Mouse (Mus musculus) G1E (cell line): ENCODE results near the gene Ddx54. TPM values are rescaled to one million over a fixed set of nuclear protein-coding genes. Genes with fewer than 3 reads are reported as not detected.

ENCODE experiments used
- ATAC-seq: 2 replicates; pipeline ENCODE4 v1.8.0; 2016; ENCODE audit warnings: mild to moderate bottlenecking; ENCODE audit not compliant: insufficient number of reproducible peaks, poor library complexity, low FRiP score, severe bottlenecking; ENCODE audit errors: extremely low read depth
- DNase-seq: peaks from one replicate; pipeline ENCODE4 v3.0.0; 2012; ENCODE audit warnings: low spot score
- H3K27me3 ChIP-seq: 2 replicates; pipeline ENCODE4 v1.6.1; 2012; ENCODE audit warnings: mild to moderate bottlenecking, low read length, inconsistent platforms; ENCODE audit not compliant: insufficient read depth
- H3K36me3 ChIP-seq: replicated peaks from 2 replicates; pipeline ENCODE3; 2012; ENCODE audit warnings: mild to moderate bottlenecking, inconsistent platforms
- H3K4me1 ChIP-seq: 2 replicates; pipeline ENCODE4 v1.6.1; 2012; ENCODE audit warnings: low read depth, low read length, inconsistent platforms, mixed read lengths; ENCODE audit not compliant: insufficient read depth
- H3K4me3 ChIP-seq: 2 replicates; pipeline ENCODE4 v1.5.1; 2012; ENCODE audit warnings: low read depth, mild to moderate bottlenecking, inconsistent platforms, low read length, moderate library complexity, mixed read lengths
- H3K9me3 ChIP-seq: replicated peaks from 2 replicates; pipeline ENCODE4 v1.6.1; 2012; ENCODE audit warnings: inconsistent platforms
- CTCF ChIP-seq: IDR thresholded peaks from 2 replicates; pipeline ENCODE4 v1.5.1; 2012; ENCODE audit warnings: low read depth, low read length, inconsistent platforms, mixed read lengths
- GATA1 ChIP-seq: IDR thresholded peaks from 2 replicates; pipeline ENCODE4 v1.6.1; 2012; ENCODE audit warnings: borderline replicate concordance, low read length, inconsistent platforms, mixed read lengths
- GATA2 ChIP-seq: IDR thresholded peaks from 2 replicates; pipeline ENCODE4 v1.6.1; 2012; ENCODE audit warnings: low read depth, low read length, inconsistent platforms, borderline replicate concordance
- POLR2AphosphoS5 ChIP-seq: IDR thresholded peaks from 2 replicates; pipeline ENCODE4 v1.6.1; 2012; ENCODE audit warnings: low read depth, low read length, inconsistent platforms; ENCODE audit not compliant: insufficient replicate concordance
- TAL1 ChIP-seq: conservative IDR thresholded peaks from 2 replicates; pipeline ENCODE4 v1.6.1; 2012; ENCODE audit warnings: low read depth, low read length, inconsistent platforms, mixed read lengths
- polyA plus RNA-seq: library from polyadenylated mRNA; stranded (reverse); fragments of >175 nt; gene quantifications from 2 replicates; pipeline ENCODE4 v1.2.3, GENCODE M21; 2012
- total RNA-seq, 2 experiments: library from RNA; stranded (forward) in 1 of 2; stranded (reverse) in 1 of 2; fragments of 200-1000 nt in 1 of 2; fragments of >200 nt in 1 of 2; fragmentation: Nextera tagmentation in 1 of 2; gene quantifications; 2 replicates each; pipeline ENCODE4 v1.2.3; 2014 to 2017

Gene Ddx54
- total and polyA plus RNA-seq, 3 experiments: 24.3 to 103 (median 31.5) TPM

DNA sequence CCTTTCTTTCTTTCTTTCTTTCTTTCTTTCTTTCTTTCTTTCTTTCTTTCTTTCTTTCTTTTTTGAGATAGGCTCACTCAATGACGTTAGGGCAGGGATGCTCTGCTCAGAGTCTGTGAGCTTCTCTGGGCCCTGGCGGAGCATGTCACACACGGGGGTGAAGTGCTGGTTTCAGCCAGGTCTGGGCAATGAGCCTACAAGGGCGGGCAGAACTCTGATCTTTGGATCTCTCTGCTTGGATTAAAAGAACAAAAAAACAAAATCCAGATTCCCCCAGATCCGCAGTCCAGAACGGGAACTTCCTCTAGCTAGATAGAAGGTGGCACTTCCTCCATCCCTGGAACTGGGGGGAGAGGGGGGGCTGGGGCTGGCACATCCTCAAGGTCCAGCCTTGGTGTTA is 33.3 kb downstream of the Ddx54 start:
- H3K9me3 ChIP-seq: no peaks in the 10 kb centered on the region
- no peak overlapping the region for H3K4me3 ChIP-seq
- ATAC-seq (no peak), DNase-seq (no peak)
- H3K4me1 ChIP-seq: peaks cover 68% of the 10 kb centered on the region
- H3K36me3 ChIP-seq: no peaks in the 10 kb centered on the region
- no peak for TF ChIP-seq TAL1
- H3K27me3 ChIP-seq: peaks cover 38% of the 10 kb centered on the region

DNA sequence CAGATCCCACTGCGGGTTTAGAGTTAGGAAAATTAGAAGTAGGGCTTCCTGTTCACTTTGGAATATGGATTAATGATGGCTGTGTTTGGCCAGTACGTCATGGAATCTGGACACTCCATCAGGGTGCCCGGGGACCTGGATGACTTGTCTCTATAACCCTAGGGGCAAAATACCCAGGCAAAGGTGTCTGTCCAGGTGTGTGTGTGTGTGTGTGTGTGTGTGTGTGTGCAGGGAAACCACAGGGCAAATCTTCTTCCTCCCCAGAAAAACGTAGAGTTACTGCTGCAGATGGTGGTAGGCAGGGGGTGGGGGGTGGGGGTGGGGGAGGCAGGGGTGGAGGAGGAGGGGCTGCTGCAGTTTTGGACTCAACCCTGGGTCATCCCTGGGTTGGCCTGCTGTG is 34.8 kb downstream of the Ddx54 start:
- H3K4me3 ChIP-seq: peak overlapping the region; percentile 87; the same call in 1 of the 2 replicates
- TF ChIP-seq POLR2AphosphoS5 (no peak), GATA1 (no peak), GATA2 (no peak), TAL1 (no peak), CTCF (no peak)
- no peak for DNase-seq
- H3K4me1 ChIP-seq: peaks cover 81% of the 10 kb centered on the region
- no peaks in the 10 kb centered on the region for H3K9me3 ChIP-seq
- ATAC-seq: no peak
- peaks cover 1% of the 10 kb centered on the region for H3K36me3 ChIP-seq
- peaks cover 44% of the 10 kb centered on the region for H3K27me3 ChIP-seq

DNA sequence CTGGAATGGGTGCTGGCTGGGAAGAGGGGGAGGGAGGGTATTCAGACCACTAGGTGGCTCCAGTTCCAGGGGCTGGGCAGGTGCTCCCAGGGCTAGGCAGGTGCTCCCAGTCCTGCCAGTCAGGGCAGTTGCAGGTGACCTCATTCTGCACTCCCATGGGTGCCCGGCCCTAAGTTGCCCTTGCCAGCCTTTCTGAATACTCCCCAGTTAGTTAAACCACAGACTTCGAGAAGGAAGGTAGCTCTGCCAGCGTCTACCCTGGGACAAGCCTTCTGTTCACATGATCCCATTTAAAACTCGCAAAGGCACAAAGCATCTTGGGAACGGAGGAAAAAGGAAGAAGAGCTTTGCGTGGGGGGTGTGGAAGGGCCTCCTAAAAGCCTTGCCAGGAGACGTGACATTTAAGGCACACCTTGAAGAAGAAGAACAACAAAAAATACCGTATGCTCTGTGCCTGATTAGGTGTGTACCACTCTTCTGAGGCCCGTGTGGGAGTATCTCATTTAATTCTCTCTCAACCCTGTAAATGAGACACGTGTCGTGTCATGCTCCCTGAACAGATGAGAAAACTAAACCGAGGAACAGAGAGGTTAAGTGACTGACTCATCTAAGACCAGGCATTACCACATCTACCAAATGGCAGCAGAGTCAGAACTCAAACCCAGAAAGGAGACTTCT is 35.4 kb downstream of the Ddx54 start:
- peaks cover 82% of the 10 kb centered on the region for H3K4me1 ChIP-seq
- no peaks in the 10 kb centered on the region for H3K9me3 ChIP-seq
- peak overlapping the region; percentile 87; the same call in 1 of the 2 replicates for H3K4me3 ChIP-seq
- H3K36me3 ChIP-seq: peaks cover 7% of the 10 kb centered on the region
- TF ChIP-seq GATA2 (no peak), CTCF (no peak), POLR2AphosphoS5 (no peak)
- DNase-seq: no peak
- H3K27me3 ChIP-seq: peaks cover 45% of the 10 kb centered on the region
- 0 out of 2 replicates have a peak, but pooled peaks have one; percentile 10 for ATAC-seq

DNA sequence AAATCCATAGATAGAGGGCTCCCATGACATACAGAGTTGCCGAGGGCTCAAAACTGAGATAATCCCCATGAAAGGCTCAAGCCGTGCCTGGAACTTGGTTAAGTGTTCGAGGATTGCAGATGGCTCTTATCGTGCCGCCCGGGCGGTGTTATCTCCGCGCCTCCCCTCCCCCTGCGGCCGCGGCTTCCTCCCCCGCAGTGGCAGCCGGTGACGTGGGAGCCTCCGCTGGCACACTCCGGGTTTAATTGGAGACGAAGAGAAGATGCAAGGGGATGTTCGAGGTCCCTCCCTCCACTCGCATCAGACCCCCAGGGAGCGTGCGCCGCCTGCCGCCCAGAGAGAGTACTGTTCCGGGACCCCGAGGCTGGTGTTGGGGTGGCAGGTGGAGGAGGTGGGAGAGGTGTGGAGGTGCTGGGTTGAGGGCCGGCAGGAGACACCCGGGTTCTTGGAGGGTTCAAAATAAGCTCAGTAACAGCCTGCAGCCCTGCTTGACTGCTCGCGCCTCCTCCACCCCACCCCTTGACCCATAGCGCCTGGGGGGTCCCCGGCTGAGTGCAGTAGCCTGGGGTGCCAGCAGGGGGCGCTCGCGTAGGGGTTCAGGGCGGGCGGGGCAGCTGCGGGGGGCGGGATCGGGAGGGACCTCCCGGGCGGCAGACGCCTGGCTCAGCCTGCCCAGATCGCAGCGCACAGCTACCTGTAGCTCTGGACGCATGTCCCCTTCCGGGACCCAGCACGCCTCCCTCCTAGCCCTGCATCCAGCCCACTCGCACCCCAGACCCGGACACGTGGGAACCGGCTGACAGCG is 36.2 kb downstream of the Ddx54 start, which contains the start of gene Rasal1:
Gene Rasal1 (plus strand): TSS at position 244 of the 805 bp plus-strand sequence.
- DNase-seq (peak; percentile 97), ATAC-seq (peak; percentile 85)
- peak within 1 kb of the TSS; percentile 87 for H3K4me3 ChIP-seq
- H3K27me3 ChIP-seq: peaks cover 40% of the 10 kb centered on the region
- no peaks in the 10 kb centered on the region for H3K9me3 ChIP-seq
- peaks cover 15% of the 10 kb centered on the region for H3K36me3 ChIP-seq
- H3K4me1 ChIP-seq: peaks cover 79% of the 10 kb centered on the region
- peak; percentile 27; the same call in 1 of the 2 replicates for TF ChIP-seq GATA2
- no peak for TF ChIP-seq POLR2AphosphoS5
- peak; percentile 77 for TF ChIP-seq CTCF
- peak; percentile 84 for TF ChIP-seq TAL1

DNA sequence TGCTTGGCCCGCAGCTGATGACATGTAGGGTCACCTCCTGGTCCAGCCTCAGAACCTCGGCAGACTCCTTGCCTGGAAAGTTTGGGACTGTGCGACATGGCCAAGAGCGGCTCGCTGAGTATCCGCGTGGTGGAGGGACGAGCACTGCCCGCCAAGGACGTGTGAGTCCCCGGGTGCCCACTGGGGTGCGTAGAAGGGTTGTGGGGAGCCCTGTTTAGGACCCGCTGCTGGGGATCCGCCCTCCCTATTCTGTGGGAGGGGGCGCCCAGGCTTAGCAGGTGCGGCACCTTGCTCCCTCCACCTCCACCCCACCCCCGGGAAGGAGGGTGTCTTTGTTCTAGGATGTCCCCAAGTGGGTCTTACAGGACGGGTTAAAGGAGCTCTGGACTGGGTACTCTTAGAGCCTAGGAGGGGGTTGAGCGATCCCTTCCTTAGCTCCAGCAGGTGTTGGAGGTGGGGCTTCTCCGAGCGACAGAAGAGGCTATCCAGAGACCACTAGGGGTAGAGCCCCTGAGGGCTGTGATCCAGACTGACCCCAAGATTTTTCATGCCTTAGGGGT is 36.9 kb downstream of the Ddx54 start:
- TF ChIP-seq GATA1 (no peak), CTCF (no peak)
- Histone ChIP-seq H3K4me3 (peak overlapping the region; percentile 87), H3K4me1 (peaks cover 75% of the 10 kb centered on the region), H3K27me3 (peaks cover 37% of the 10 kb centered on the region), H3K36me3 (peaks cover 20% of the 10 kb centered on the region), H3K9me3 (no peaks in the 10 kb centered on the region)
- ATAC-seq (no peak), DNase-seq (no peak)

DNA sequence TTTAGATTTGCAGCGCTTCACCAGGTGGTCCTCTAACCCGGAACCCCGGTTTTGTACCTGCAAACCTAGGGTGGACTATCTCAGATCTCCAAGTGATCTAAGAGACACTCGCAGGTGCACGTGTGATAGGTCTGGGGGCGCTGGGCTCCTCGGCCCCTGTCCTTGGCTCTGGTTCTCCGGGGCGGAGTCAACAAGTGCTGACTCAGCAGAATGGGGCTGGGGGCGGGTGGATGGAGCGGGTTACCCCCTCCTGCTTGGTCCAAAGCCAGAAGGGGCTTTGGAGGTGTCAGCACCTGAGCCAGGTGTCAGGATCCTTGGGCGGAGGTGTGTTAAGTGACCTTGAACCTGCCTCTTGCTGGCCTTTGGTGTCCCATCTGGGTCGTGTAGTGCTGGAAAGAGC is 37.4 kb downstream of the Ddx54 start:
- Histone ChIP-seq H3K27me3 (peaks cover 41% of the 10 kb centered on the region), H3K4me1 (peaks cover 76% of the 10 kb centered on the region), H3K4me3 (peak overlapping the region; percentile 87), H3K9me3 (no peaks in the 10 kb centered on the region), H3K36me3 (peaks cover 25% of the 10 kb centered on the region)
- TF ChIP-seq GATA1 (no peak), GATA2 (no peak), TAL1 (no peak), POLR2AphosphoS5 (no peak), CTCF (no peak)
- DNase-seq (no peak), ATAC-seq (no peak)
